Mouse (Mus musculus) thymus, adult 2 months (tissue): Measurements from ENCODE around the gene Srpk2.

Experiments
- CTCF ChIP-seq: fragments of 200-500 bp; IDR thresholded peaks from 2 replicates; pipeline ENCODE4 v1.5.1; 2012; ENCODE audit warnings: mild to moderate bottlenecking, control low read depth, low read length, moderate library complexity, borderline replicate concordance; ENCODE audit not compliant: control insufficient read depth, poor library complexity, insufficient read depth; ENCODE audit errors: extremely low read depth
- POLR2A ChIP-seq: fragments of 200-500 bp; IDR thresholded peaks from 2 replicates; pipeline ENCODE4 v1.6.1; 2012; ENCODE audit warnings: mild to moderate bottlenecking, low read length, control low read depth, moderate library complexity; ENCODE audit not compliant: control insufficient read depth, poor library complexity, insufficient read depth; ENCODE audit errors: extremely low read depth

DNA sequence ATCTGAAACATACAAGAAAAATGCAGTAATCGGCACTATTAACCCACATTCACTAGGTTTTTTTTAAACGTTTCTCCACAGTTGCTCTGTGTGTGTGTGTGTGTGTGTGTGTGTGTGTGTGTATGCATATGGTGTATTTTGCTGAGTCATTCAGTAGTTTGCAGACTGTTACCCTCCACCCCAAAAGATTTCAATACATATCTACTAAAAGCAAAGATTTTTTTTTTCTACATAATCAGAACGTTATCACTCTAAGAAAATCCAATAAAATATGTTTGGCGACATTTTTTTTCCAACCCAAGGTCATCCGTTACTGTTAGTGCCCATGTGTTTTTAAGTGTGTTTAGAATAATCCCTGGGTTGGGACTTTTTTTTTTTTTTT is 7.4 kb downstream of the Srpk2 start:
- TF ChIP-seq POLR2A: no peak
- no peak for TF ChIP-seq CTCF
